In the genomic region with DNA sequence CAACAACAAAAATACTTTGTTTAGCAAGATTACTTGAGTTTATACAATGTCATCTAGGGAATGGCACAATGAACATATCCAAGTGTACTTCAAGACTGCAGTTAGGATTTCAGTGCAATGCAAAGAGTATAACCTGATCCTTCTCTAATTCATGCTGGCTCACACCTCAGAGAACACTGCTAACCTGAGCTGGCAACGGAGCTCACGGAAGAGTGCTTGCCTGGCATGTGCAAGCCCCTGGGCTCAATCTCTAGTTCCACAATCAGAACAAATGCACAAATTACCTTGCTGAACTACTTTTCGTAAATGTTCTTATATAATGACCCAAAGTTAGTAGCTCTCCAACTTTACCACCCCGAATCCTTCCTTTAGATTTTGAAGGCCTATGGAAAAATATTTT, we compare ENCODE assay signal across 15 mouse cellular contexts.
"Had no signal": no experiment of that assay in that cellular context is flagged by ENCODE, and none has a peak within 500 bp of the region (broad histone marks: within the 10 kb centered on the region; RNA-seq: fewer than 3 reads in every experiment).

No protein-coding gene starts in this region.

- H3K9ac ChIP-seq: hindbrain, embryonic 12.5 days; limb, embryonic 13.5 days; liver, embryonic 14.5 days; lung, embryonic 14.5 days; neural tube, embryonic 12.5 days had no signal

- H3K4me3 ChIP-seq: hindbrain, embryonic 12.5 days; limb, embryonic 13.5 days; midbrain, embryonic 10.5 days; neural tube, embryonic 12.5 days had no signal

- H3K4me1 ChIP-seq: hindbrain, embryonic 12.5 days; limb, embryonic 13.5 days; midbrain, embryonic 10.5 days; neural tube, embryonic 12.5 days had no signal

- H3K4me2 ChIP-seq: hindbrain, embryonic 12.5 days; limb, embryonic 13.5 days; lung, embryonic 14.5 days; neural tube, embryonic 12.5 days had no signal

- H3K36me3 ChIP-seq: hindbrain, embryonic 12.5 days; limb, embryonic 13.5 days; midbrain, embryonic 10.5 days; neural tube, embryonic 12.5 days had no signal

- H3K9me3 ChIP-seq: hindbrain, embryonic 12.5 days; limb, embryonic 13.5 days; midbrain, embryonic 10.5 days; neural tube, embryonic 12.5 days had no signal

- ATAC-seq: hindbrain, embryonic 16.5 days; inflammation-experienced regulatory T-cells, adult 6 months had no signal

- H3K27me3 ChIP-seq: hindbrain, embryonic 12.5 days; limb, embryonic 13.5 days; neural tube, embryonic 12.5 days had no signal

- H3K27ac ChIP-seq: hindbrain, embryonic 12.5 days; limb, embryonic 13.5 days; liver, embryonic 14.5 days; midbrain, embryonic 10.5 days; neural tube, embryonic 12.5 days; stomach, postnatal 0 days had no signal

- DNase-seq: layer of hippocampus, postnatal 36 days; left cerebral cortex, postnatal 4 days; lung, embryonic 14.5 days; lung, postnatal 10 days; lung, postnatal 4 days; midbrain, embryonic 14.5 days; thymus, adult 2 months had no signal
